Comparison of ENCODE assay signal across 19 mouse cellular contexts in genomic region chr1:34036111-34036510, GRCm38 (mm10).
"Had no signal": no experiment of that assay in that cellular context is flagged by ENCODE, and none has a peak within 500 bp of the region (broad histone marks: within the 10 kb centered on the region; RNA-seq: fewer than 3 reads in every experiment).

No protein-coding gene starts in this region.

- H3K27me3 ChIP-seq: midbrain, embryonic 12.5 days; neural tube, embryonic 13.5 days; neural tube, embryonic 15.5 days; stomach, embryonic 15.5 days had no signal

- H3K9me3 ChIP-seq: midbrain, embryonic 10.5 days; midbrain, embryonic 12.5 days; neural tube, embryonic 13.5 days; neural tube, embryonic 15.5 days; stomach, embryonic 15.5 days had no signal

- DNase-seq: lung, adult 18-20 months; lung, embryonic 14.5 days; lung, postnatal 10 days; lung, postnatal 4 days; midbrain, embryonic 14.5 days; right cerebral cortex, adult 18-20 months; right cerebral cortex, postnatal 25 days; right cerebral cortex, postnatal 4 days; thymus, adult 2 months; thymus, postnatal 25 days; thymus, postnatal 4 days had no signal

- ATAC-seq: midbrain, embryonic 16.5 days had no signal

- H3K4me1 ChIP-seq: stomach, embryonic 15.5 days had no signal

- H3K9ac ChIP-seq: lung, embryonic 14.5 days; midbrain, embryonic 12.5 days; neural tube, embryonic 13.5 days; neural tube, embryonic 15.5 days; stomach, embryonic 15.5 days had no signal

- H3K27ac ChIP-seq: midbrain, embryonic 10.5 days; midbrain, embryonic 12.5 days; neural tube, embryonic 13.5 days; neural tube, embryonic 15.5 days; stomach, embryonic 15.5 days; stomach, postnatal 0 days had no signal

- H3K36me3 ChIP-seq: midbrain, embryonic 10.5 days; midbrain, embryonic 12.5 days; neural tube, embryonic 13.5 days; neural tube, embryonic 15.5 days; stomach, embryonic 15.5 days had no signal

- H3K4me2 ChIP-seq: lung, embryonic 14.5 days; midbrain, embryonic 12.5 days; neural tube, embryonic 13.5 days; neural tube, embryonic 15.5 days; stomach, embryonic 15.5 days had no signal

- H3K4me3 ChIP-seq: midbrain, embryonic 10.5 days; midbrain, embryonic 12.5 days; myocyte; neural tube, embryonic 13.5 days; neural tube, embryonic 15.5 days; stomach, embryonic 15.5 days had no signal
